Mouse (Mus musculus) limb, embryonic 11.5 days (tissue): ENCODE data around the gene Gm28230. TPM values are rescaled to one million over a fixed set of nuclear protein-coding genes. Genes with fewer than 3 reads are reported as not detected.

Experiments used
- ATAC-seq: fragments of 200-750 bp; cut with Nextera tagmentation; 2 replicates; pipeline ENCODE4 v1.8.0; 2017; ENCODE audit warnings: low read depth; ENCODE audit not compliant: insufficient number of reproducible peaks, low FRiP score, low TSS enrichment
- DNase-seq: peaks from one replicate; pipeline ENCODE4 v3.0.0-alpha.2; 2015; ENCODE audit warnings: low spot score
- H3K27ac ChIP-seq: fragments of 300-500 bp; sonication (generic); replicated peaks from 2 replicates; pipeline ENCODE4 v1.5.1; 2014; ENCODE audit warnings: low read depth, mild to moderate bottlenecking, low read length
- H3K27me3 ChIP-seq: fragments of 300-500 bp; sonication (generic); 2 replicates; pipeline ENCODE4 v1.6.1; 2014; ENCODE audit warnings: mild to moderate bottlenecking, low read length, mixed read lengths; ENCODE audit not compliant: control insufficient read depth, insufficient read depth
- H3K36me3 ChIP-seq: fragments of 300-500 bp; sonication (generic); 2 replicates; pipeline ENCODE4 v1.6.1; 2014; ENCODE audit warnings: mild to moderate bottlenecking, low read length, moderate library complexity, mixed read lengths; ENCODE audit not compliant: control insufficient read depth, insufficient read depth
- H3K4me1 ChIP-seq: fragments of 300-500 bp; sonication (generic); 2 replicates; pipeline ENCODE4 v1.6.1; 2014; ENCODE audit warnings: low read length, mixed read lengths; ENCODE audit not compliant: control insufficient read depth, insufficient read depth
- H3K4me2 ChIP-seq: fragments of 300-500 bp; sonication (generic); 2 replicates; pipeline ENCODE4 v1.6.1; 2014; ENCODE audit warnings: low read depth, mild to moderate bottlenecking, moderate library complexity; ENCODE audit not compliant: severe bottlenecking
- H3K4me3 ChIP-seq: fragments of 300-500 bp; sonication (generic); 2 replicates; pipeline ENCODE4 v1.5.1; 2014; ENCODE audit warnings: low read depth, low read length
- H3K9ac ChIP-seq: fragments of 300-500 bp; sonication (generic); 2 replicates; pipeline ENCODE4 v1.6.1; 2014; ENCODE audit warnings: mild to moderate bottlenecking, low read length
- H3K9me3 ChIP-seq: fragments of 300-500 bp; sonication (generic); 2 replicates; pipeline ENCODE4 v1.6.1; 2016; ENCODE audit warnings: low read length; ENCODE audit not compliant: control insufficient read depth
- WGBS: fragments of 180-500 bp; shearing (Covaris S2); extraction: QIAGEN DNeasy Blood & Tissue Kit; methylation state at CpG from one replicate; pipeline ENCODE4 v1.1.7; 2014; 5-methylcytosine and 5-hydroxymethylcytosine counted together
- polyA plus RNA-seq: library from polyadenylated mRNA; unstranded; fragments of >200 nt; fragmentation: Nextera tagmentation; extraction: Ambion mirVana; gene quantifications from 2 replicates; pipeline ENCODE4 v1.2.1, GENCODE M21; 2014

Gene Gm28230
- polyA plus RNA-seq, 1 experiment from 2014 or later, result 0.45 TPM

- DNase-seq (peak; percentile 88), ATAC-seq (no peak)
- 2% methylated on average over 16 of the region's 16 CpGs for WGBS
- Histone ChIP-seq H3K9me3 (no peaks in the 10 kb centered on the region), H3K4me1 (peaks cover 41% of the 10 kb centered on the region), H3K36me3 (no peaks in the 10 kb centered on the region), H3K9ac (peak overlapping the region; percentile 96), H3K27me3 (no peaks in the 10 kb centered on the region; the same call in 1 of the 2 replicates), H3K4me2 (peak overlapping the region; percentile 93), H3K4me3 (peak overlapping the region; percentile 61), H3K27ac (peak overlapping the region; percentile 94)
Measured at GRCm38 (mm10) chr2:74694066-74694465, 32.5 kb upstream of the Gm28230 start.

GRCm38 (mm10) chr2:74695383-74695782 lies 31.1 kb upstream of the Gm28230 start:
- WGBS, result 4% methylated on average over 1 of the region's 1 CpGs
- DNase-seq, result peak; percentile 41
- H3K27ac ChIP-seq, result 0 out of 2 replicates have a peak overlapping the region, but pooled peaks have one; percentile 47
- H3K4me3 ChIP-seq, result peak overlapping the region; percentile 71
- H3K36me3 ChIP-seq, result no peaks in the 10 kb centered on the region
- H3K4me2 ChIP-seq, result peak overlapping the region; percentile 93
- no peaks in the 10 kb centered on the region for H3K9me3 ChIP-seq
- peak overlapping the region; percentile 97 for H3K9ac ChIP-seq
- H3K4me1 ChIP-seq, result peaks cover 43% of the 10 kb centered on the region
- ATAC-seq, result no peak
- no peaks in the 10 kb centered on the region; the same call in 1 of the 2 replicates for H3K27me3 ChIP-seq

- DNase-seq (peak; percentile 41), ATAC-seq (no peak)
- no peaks in the 10 kb centered on the region; the same call in 1 of the 2 replicates for H3K27me3 ChIP-seq
- H3K9ac ChIP-seq, result peak overlapping the region; percentile 97
- no peaks in the 10 kb centered on the region for H3K9me3 ChIP-seq
- H3K4me3 ChIP-seq, result peak overlapping the region; percentile 71
- H3K4me1 ChIP-seq, result peaks cover 47% of the 10 kb centered on the region
- WGBS, result 0% methylated on average over 7 of the region's 7 CpGs
- peak overlapping the region; percentile 93 for H3K4me2 ChIP-seq
- H3K27ac ChIP-seq, result peak overlapping the region; percentile 98
- H3K36me3 ChIP-seq, result no peaks in the 10 kb centered on the region
Measured at GRCm38 (mm10) chr2:74695813-74696430, 30.6 kb upstream of the Gm28230 start.

GRCm38 (mm10) chr2:74696442-74697335 lies 29.8 kb upstream of the Gm28230 start:
- Histone ChIP-seq H3K9me3 (no peaks in the 10 kb centered on the region), H3K27me3 (no peaks in the 10 kb centered on the region; the same call in 1 of the 2 replicates), H3K36me3 (no peaks in the 10 kb centered on the region), H3K4me2 (peak overlapping the region; percentile 93), H3K9ac (peak overlapping the region; percentile 97), H3K4me1 (peaks cover 45% of the 10 kb centered on the region), H3K27ac (peak overlapping the region; percentile 98), H3K4me3 (peak overlapping the region; percentile 71)
- ATAC-seq, result peak; percentile 9; the same call in 1 of the 2 replicates
- 2% methylated on average over 34 of the region's 34 CpGs for WGBS
- DNase-seq, result peak; percentile 80

DNA sequence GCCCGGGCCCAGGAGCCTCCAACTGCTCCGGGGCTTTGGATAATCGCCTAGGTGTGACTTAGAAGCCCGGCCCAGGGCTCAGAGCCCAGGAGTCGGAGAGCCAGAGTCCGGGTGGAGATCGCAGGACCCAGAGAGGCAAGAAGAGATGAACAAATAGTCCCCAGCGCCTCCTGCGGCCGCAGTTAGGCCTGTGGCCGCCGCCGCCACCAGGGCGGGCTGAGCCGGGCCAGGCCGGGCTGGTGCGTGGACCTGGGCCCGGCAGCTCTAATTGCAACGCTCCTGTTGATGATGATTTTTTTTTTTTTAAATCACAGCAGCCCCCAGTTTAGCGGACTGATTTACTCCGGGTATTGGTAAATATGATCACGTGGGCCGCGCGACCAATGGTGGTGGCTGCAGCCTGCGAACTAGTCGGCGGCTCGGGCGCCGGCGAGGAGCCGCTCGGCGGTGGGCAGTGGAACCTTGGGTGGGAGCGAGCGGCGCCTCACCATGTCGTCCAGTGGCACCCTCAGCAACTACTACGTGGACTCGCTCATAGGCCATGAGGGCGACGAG lies 28.9 kb upstream of the Gm28230 start, which contains the start of gene Hoxd9:
Gene Hoxd9, plus strand, starts transcription at position 161 of the 555 bp plus-strand sequence.
- ATAC-seq (peak; percentile 51), DNase-seq (peak; percentile 87)
- Histone ChIP-seq H3K36me3 (no peaks in the 10 kb centered on the region), H3K9me3 (no peaks in the 10 kb centered on the region), H3K4me3 (peak within 1 kb of the TSS; percentile 71), H3K4me1 (peaks cover 38% of the 10 kb centered on the region), H3K27ac (peak within 1 kb of the TSS; percentile 98), H3K4me2 (peak within 1 kb of the TSS; percentile 93), H3K27me3 (no peaks in the 10 kb centered on the region; the same call in 1 of the 2 replicates), H3K9ac (peak within 1 kb of the TSS; percentile 97)
- under 1% methylated on average over 43 of the region's 43 CpGs for WGBS

DNA sequence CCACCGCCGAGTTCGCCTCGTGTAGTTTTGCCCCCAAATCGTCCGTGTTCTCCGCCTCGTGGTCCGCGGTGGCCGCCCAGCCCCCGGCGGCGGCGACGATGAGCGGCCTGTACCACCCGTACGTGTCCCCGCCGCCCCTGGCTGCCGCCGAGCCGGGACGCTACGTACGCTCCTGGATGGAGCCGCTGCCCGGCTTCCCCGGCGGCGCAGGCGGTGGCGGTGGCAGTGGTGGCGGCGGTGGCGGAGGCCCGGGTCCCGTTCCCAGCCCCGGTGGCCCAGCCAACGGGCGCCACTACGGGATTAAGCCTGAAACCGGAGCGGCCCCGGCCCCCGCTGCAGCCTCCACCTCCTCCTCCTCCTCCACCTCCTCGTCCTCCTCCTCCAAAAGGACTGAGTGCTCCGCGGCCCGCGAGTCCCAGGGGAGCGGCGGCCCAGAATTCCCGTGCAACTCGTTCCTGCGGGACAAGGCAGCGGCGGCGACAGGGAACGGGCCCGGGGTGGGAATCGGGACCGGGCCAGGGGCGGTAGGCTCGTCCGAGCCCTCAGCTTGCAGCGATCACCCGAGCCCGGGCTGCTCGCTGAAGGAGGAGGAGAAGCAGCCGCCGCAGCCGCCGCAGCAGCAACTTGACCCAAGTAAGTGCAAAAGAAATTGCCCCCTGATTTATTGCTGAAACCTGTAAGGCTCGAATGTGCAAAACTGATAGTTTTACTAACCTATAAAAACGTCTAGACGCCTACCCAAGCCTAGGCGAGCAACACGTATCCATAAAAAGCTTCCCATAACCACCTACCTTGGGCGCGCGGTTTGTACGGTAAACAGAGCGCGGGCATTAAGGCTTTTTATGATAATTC lies 28.1 kb upstream of the Gm28230 start:
- Histone ChIP-seq H3K27ac (peak overlapping the region; percentile 98), H3K9ac (peak overlapping the region; percentile 97), H3K4me3 (peak overlapping the region; percentile 71), H3K4me2 (peak overlapping the region; percentile 93), H3K36me3 (no peaks in the 10 kb centered on the region), H3K9me3 (no peaks in the 10 kb centered on the region), H3K27me3 (no peaks in the 10 kb centered on the region; the same call in 1 of the 2 replicates), H3K4me1 (peaks cover 38% of the 10 kb centered on the region)
- peak; percentile 38; the same call in 1 of the 2 replicates for ATAC-seq
- under 1% methylated on average over 80 of the region's 86 CpGs for WGBS
- DNase-seq, result peak; percentile 83

DNA sequence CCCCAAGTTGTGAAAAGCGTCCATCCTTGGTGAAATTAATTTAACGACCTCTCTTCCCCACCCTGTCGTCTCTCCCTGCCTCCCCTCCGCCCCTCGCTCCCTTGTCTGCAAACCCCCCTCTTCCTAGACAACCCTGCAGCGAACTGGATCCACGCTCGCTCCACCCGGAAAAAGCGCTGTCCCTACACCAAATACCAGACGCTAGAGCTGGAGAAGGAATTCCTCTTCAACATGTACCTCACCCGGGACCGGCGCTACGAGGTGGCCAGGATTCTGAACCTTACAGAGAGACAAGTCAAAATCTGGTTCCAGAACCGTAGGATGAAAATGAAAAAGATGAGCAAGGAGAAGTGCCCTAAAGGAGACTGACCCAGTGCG lies 27.5 kb upstream of the Gm28230 start:
- no peaks in the 10 kb centered on the region; the same call in 1 of the 2 replicates for H3K27me3 ChIP-seq
- ATAC-seq (peak; percentile 6; the same call in 1 of the 2 replicates), DNase-seq (peak; percentile 77)
- under 1% methylated on average over 17 of the region's 17 CpGs for WGBS
- peak overlapping the region; percentile 71 for H3K4me3 ChIP-seq
- H3K9me3 ChIP-seq, result no peaks in the 10 kb centered on the region
- H3K4me2 ChIP-seq, result peak overlapping the region; percentile 93
- peak overlapping the region; percentile 97 for H3K9ac ChIP-seq
- H3K27ac ChIP-seq, result peak overlapping the region; percentile 98
- peaks cover 42% of the 10 kb centered on the region for H3K4me1 ChIP-seq
- H3K36me3 ChIP-seq, result no peaks in the 10 kb centered on the region
